Mouse (Mus musculus) hindbrain, embryonic 11.5 days (tissue): Measurements from ENCODE around the gene Gm11569. TPM values are rescaled to one million over a fixed set of nuclear protein-coding genes. Genes with fewer than 3 reads are reported as not detected.
"Not testable (repeated sequence)": the region's sequence is repeated elsewhere in the genome, so short reads cannot be mapped to it uniquely, and the experiment has no call there.

Experiments
- ATAC-seq: fragments of 200-750 bp; cut with Nextera tagmentation; 2 replicates; pipeline ENCODE4 v1.8.0; 2017; ENCODE audit warnings: mild to moderate bottlenecking, moderate TSS enrichment, moderate library complexity; ENCODE audit not compliant: low FRiP score
- DNase-seq: peaks from one replicate; pipeline ENCODE4 v3.0.0-alpha.2; 2015; ENCODE audit warnings: low spot score
- H3K27ac ChIP-seq: fragments of 300-500 bp; sonication (generic); 2 replicates; pipeline ENCODE4 v1.5.1; 2014; ENCODE audit warnings: mild to moderate bottlenecking, low read depth, low read length
- H3K27me3 ChIP-seq: fragments of 300-500 bp; sonication (generic); 2 replicates; pipeline ENCODE4 v1.6.1; 2014; ENCODE audit warnings: mild to moderate bottlenecking, low read length, moderate library complexity, mixed read lengths; ENCODE audit not compliant: control insufficient read depth, insufficient read depth
- H3K36me3 ChIP-seq: fragments of 300-500 bp; sonication (generic); 2 replicates; pipeline ENCODE4 v1.6.1; 2014; ENCODE audit warnings: mild to moderate bottlenecking, low read length, moderate library complexity, mixed read lengths; ENCODE audit not compliant: control insufficient read depth, insufficient read depth
- H3K4me1 ChIP-seq: fragments of 300-500 bp; sonication (generic); replicated peaks from 2 replicates; pipeline ENCODE4 v1.6.1; 2014; ENCODE audit warnings: low read length, mixed read lengths; ENCODE audit not compliant: control insufficient read depth, insufficient read depth
- H3K4me2 ChIP-seq: fragments of 300-500 bp; sonication (generic); replicated peaks from 2 replicates; pipeline ENCODE4 v1.6.1; 2014; ENCODE audit warnings: mild to moderate bottlenecking, low read depth, low read length
- H3K4me3 ChIP-seq: fragments of 300-500 bp; sonication (generic); 2 replicates; pipeline ENCODE4 v1.5.1; 2014; ENCODE audit warnings: low read depth, low read length
- H3K9ac ChIP-seq: fragments of 300-500 bp; sonication (generic); 2 replicates; pipeline ENCODE4 v1.6.1; 2014; ENCODE audit warnings: low read depth, low read length
- H3K9me3 ChIP-seq: fragments of 300-500 bp; sonication (generic); 2 replicates; pipeline ENCODE4 v1.6.1; 2016; ENCODE audit warnings: low read length; ENCODE audit not compliant: control insufficient read depth
- WGBS: fragments of 180-500 bp; shearing (Covaris S2); extraction: QIAGEN DNeasy Blood & Tissue Kit; methylation state at CpG from one replicate; pipeline ENCODE4 v1.1.7; 2014; 5-methylcytosine and 5-hydroxymethylcytosine counted together
- polyA plus RNA-seq: library from polyadenylated mRNA; unstranded; fragments of >200 nt; fragmentation: Nextera tagmentation; extraction: Ambion mirVana; gene quantifications from 2 replicates; pipeline ENCODE4 v1.2.1, GENCODE M21; 2014

The Gm11569 gene
- not detected in 2 replicates for polyA plus RNA-seq

- not testable (repeated sequence) for ATAC-seq
- WGBS = no CpG with 5 or more reads among the region's 1 CpGs
Observed at GRCm38 (mm10) chr11:99798832-99799231, at the start of gene Gm11569. TSS of gene Gm11569 (minus strand) at chr11:99798932.

GRCm38 (mm10) chr11:99846746-99847145, 48.0 kb upstream of the Gm11569 start:
- no peak for DNase-seq
- 86% methylated on average over 2 of the region's 2 CpGs for WGBS
- no peak for ATAC-seq
- H3K9ac ChIP-seq = no peak overlapping the region
- H3K9me3 ChIP-seq = no peaks in the 10 kb centered on the region
- no peak overlapping the region for H3K4me3 ChIP-seq
- no peak overlapping the region for H3K4me2 ChIP-seq
- H3K27ac ChIP-seq = no peak overlapping the region
- H3K27me3 ChIP-seq = no peaks in the 10 kb centered on the region
- H3K4me1 ChIP-seq = no peaks in the 10 kb centered on the region
- H3K36me3 ChIP-seq = no peaks in the 10 kb centered on the region

More at GRCm38 (mm10) chr11:99798832-99799231, at the start of gene Gm11569:
- H3K9ac ChIP-seq, H3K4me2 ChIP-seq, DNase-seq, H3K36me3 ChIP-seq, H3K27me3 ChIP-seq, H3K4me1 ChIP-seq, H3K9me3 ChIP-seq, H3K4me3 ChIP-seq, H3K27ac ChIP-seq: not testable (repeated sequence)

- H3K9me3 ChIP-seq = no peaks in the 10 kb centered on the region
- no peaks in the 10 kb centered on the region for H3K4me1 ChIP-seq
- ATAC-seq (no peak), DNase-seq (no peak)
- 82% methylated on average over 1 of the region's 1 CpGs for WGBS
- no peak overlapping the region for H3K4me3 ChIP-seq
- H3K27me3 ChIP-seq = no peaks in the 10 kb centered on the region
- no peak overlapping the region for H3K4me2 ChIP-seq
- no peak overlapping the region for H3K9ac ChIP-seq
- H3K36me3 ChIP-seq = no peaks in the 10 kb centered on the region
- H3K27ac ChIP-seq = no peak overlapping the region
Observed at GRCm38 (mm10) chr11:99842185-99842584, 43.5 kb upstream of the Gm11569 start.

GRCm38 (mm10) chr11:99837966-99838365, 39.2 kb upstream of the Gm11569 start, which contains the start of gene 2300003K06Rik:
TSS of gene 2300003K06Rik (minus strand) at chr11:99838066.
- 85% methylated on average over 1 of the region's 1 CpGs for WGBS
- H3K4me3 ChIP-seq = no peak within 1 kb of the TSS
- H3K27ac ChIP-seq = no peak within 1 kb of the TSS
- no peaks in the 10 kb centered on the region for H3K36me3 ChIP-seq
- H3K9me3 ChIP-seq = no peaks in the 10 kb centered on the region
- no peak within 1 kb of the TSS for H3K9ac ChIP-seq
- no peaks in the 10 kb centered on the region for H3K4me1 ChIP-seq
- no peak within 1 kb of the TSS for H3K4me2 ChIP-seq
- ATAC-seq (no peak), DNase-seq (no peak)
- no peaks in the 10 kb centered on the region for H3K27me3 ChIP-seq

- H3K4me3 ChIP-seq, H3K36me3 ChIP-seq, DNase-seq, H3K27ac ChIP-seq, H3K4me2 ChIP-seq, H3K9me3 ChIP-seq, H3K9ac ChIP-seq, ATAC-seq, H3K4me1 ChIP-seq, H3K27me3 ChIP-seq: not testable (repeated sequence)
- WGBS = 90% methylated on average over 2 of the region's 2 CpGs
Observed at GRCm38 (mm10) chr11:99815566-99815965, 16.8 kb upstream of the Gm11569 start, which contains the start of gene Gm11564. TSS of gene Gm11564 (minus strand) at chr11:99815666.

GRCm38 (mm10) chr11:99809792-99810191, 11.1 kb upstream of the Gm11569 start, which contains the start of gene Krtap4-13:
TSS of gene Krtap4-13 (minus strand) at chr11:99809892.
- H3K27ac ChIP-seq, DNase-seq, H3K9me3 ChIP-seq, ATAC-seq, H3K4me3 ChIP-seq, H3K4me1 ChIP-seq, H3K27me3 ChIP-seq, H3K9ac ChIP-seq, H3K36me3 ChIP-seq, H3K4me2 ChIP-seq: not testable (repeated sequence)

GRCm38 (mm10) chr11:99804346-99804745, 5.6 kb upstream of the Gm11569 start, which contains the start of gene Gm11554:
TSS of gene Gm11554 (minus strand) at chr11:99804446.
- not testable (repeated sequence) for H3K4me3 ChIP-seq, H3K27me3 ChIP-seq, H3K4me2 ChIP-seq, H3K9ac ChIP-seq, H3K27ac ChIP-seq, H3K36me3 ChIP-seq, DNase-seq, H3K4me1 ChIP-seq, H3K9me3 ChIP-seq, ATAC-seq
- WGBS = no CpG with 5 or more reads among the region's 1 CpGs

GRCm38 (mm10) chr11:99793367-99793766, 5.4 kb downstream of the Gm11569 start, which contains the start of gene Gm11596:
TSS of gene Gm11596 (minus strand) at chr11:99793467.
- Histone ChIP-seq H3K9ac (no peak within 1 kb of the TSS), H3K4me3 (no peak within 1 kb of the TSS), H3K4me2 (no peak within 1 kb of the TSS), H3K27ac (no peak within 1 kb of the TSS), H3K36me3 (no peaks in the 10 kb centered on the region), H3K9me3 (no peaks in the 10 kb centered on the region), H3K4me1 (no peaks in the 10 kb centered on the region), H3K27me3 (no peaks in the 10 kb centered on the region)
- ATAC-seq (no peak), DNase-seq (no peak)
- 80% methylated on average over 2 of the region's 2 CpGs for WGBS

- not testable (repeated sequence) for ATAC-seq, H3K27ac ChIP-seq
Observed at GRCm38 (mm10) chr11:99784900-99785299, 13.8 kb downstream of the Gm11569 start, which contains the start of gene Krtap4-9. TSS of gene Krtap4-9 (plus strand) at chr11:99785200.

More at GRCm38 (mm10) chr11:99784900-99785299, 13.8 kb downstream of the Gm11569 start, which contains the start of gene Krtap4-9:
- H3K9me3 ChIP-seq, DNase-seq, H3K4me1 ChIP-seq, H3K4me2 ChIP-seq, H3K36me3 ChIP-seq, H3K4me3 ChIP-seq, H3K9ac ChIP-seq, H3K27me3 ChIP-seq: not testable (repeated sequence)
